Mouse (Mus musculus) forebrain, embryonic 14.5 days (tissue): ENCODE measurements around the gene Taf9. TPM values are rescaled to one million over a fixed set of nuclear protein-coding genes. Genes with fewer than 3 reads are reported as not detected.

Source experiments
- ATAC-seq: fragments of 200-750 bp; cut with Nextera tagmentation; 2 replicates; pipeline ENCODE4 v1.8.0; 2017; ENCODE audit warnings: mild to moderate bottlenecking, moderate library complexity
- DNase-seq: peaks from one replicate; pipeline ENCODE4 v3.0.0-alpha.2; 2015; ENCODE audit warnings: low spot score
- H3K27ac ChIP-seq: fragments of 300-500 bp; sonication (generic); 2 replicates; pipeline ENCODE4 v1.5.1; 2014; ENCODE audit warnings: low read depth, mild to moderate bottlenecking, control low read depth, low read length, moderate library complexity
- H3K27me3 ChIP-seq: fragments of 300-500 bp; sonication (generic); replicated peaks from 2 replicates; pipeline ENCODE4 v1.6.1; 2014; ENCODE audit warnings: low read length, control low read depth, mixed read lengths; ENCODE audit not compliant: control insufficient read depth, insufficient read depth
- H3K36me3 ChIP-seq: fragments of 300-500 bp; sonication (generic); 2 replicates; pipeline ENCODE4 v1.6.1; 2014; ENCODE audit warnings: low read length, control low read depth; ENCODE audit not compliant: control insufficient read depth, insufficient read depth
- H3K4me1 ChIP-seq: fragments of 300-500 bp; sonication (generic); 2 replicates; pipeline ENCODE4 v1.6.1; 2014; ENCODE audit warnings: antibody characterized with exemption, low read length, control low read depth; ENCODE audit not compliant: control insufficient read depth, insufficient read depth
- H3K4me2 ChIP-seq: fragments of 300-500 bp; sonication (generic); 2 replicates; pipeline ENCODE4 v1.6.1; 2014; ENCODE audit warnings: mild to moderate bottlenecking, control low read depth, low read length
- H3K4me3 ChIP-seq: fragments of 300-500 bp; sonication (generic); 2 replicates; pipeline ENCODE4 v1.5.1; 2014; ENCODE audit warnings: low read depth, low read length, control low read depth
- H3K9ac ChIP-seq: fragments of 300-500 bp; sonication (generic); 2 replicates; pipeline ENCODE4 v1.6.1; 2014; ENCODE audit warnings: mild to moderate bottlenecking, low read length, control low read depth, moderate library complexity
- H3K9me3 ChIP-seq: fragments of 300-500 bp; sonication (generic); replicated peaks from 2 replicates; pipeline ENCODE4 v1.6.1; 2016; ENCODE audit warnings: low read length, control low read depth, mixed read lengths; ENCODE audit not compliant: control insufficient read depth
- WGBS: fragments of 180-500 bp; shearing (Covaris S2); extraction: QIAGEN DNeasy Blood & Tissue Kit; methylation state at CpG from one replicate; pipeline ENCODE4 v1.1.7; 2014; 5-methylcytosine and 5-hydroxymethylcytosine counted together
- polyA plus RNA-seq: library from polyadenylated mRNA; unstranded; fragments of >200 nt; fragmentation: Nextera tagmentation; extraction: Ambion mirVana; gene quantifications from 2 replicates; pipeline ENCODE4 v1.2.1, GENCODE M21; 2014

The Taf9 gene
- polyA plus RNA-seq, 1 experiment from 2014 or later: 23.4 TPM

DNA sequence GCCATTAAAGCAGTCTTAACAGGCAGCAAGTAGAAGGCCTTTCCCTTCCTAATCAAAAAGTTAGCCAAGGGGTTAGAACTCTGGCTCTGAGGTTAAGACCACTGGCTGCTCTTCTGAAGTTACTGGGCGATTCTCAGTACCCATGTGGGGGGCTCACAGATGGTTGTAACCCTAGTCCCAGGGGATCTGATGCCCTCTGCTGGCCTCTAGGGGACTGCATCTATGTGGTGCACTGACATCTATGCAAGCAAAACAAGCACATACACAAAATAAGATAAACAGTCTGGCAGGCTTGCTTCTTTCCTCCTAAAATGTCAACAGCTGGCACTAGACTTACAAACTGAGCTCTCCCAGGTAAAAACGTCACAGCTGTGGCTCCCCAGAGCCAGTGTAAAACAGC is 38.5 kb upstream of the Taf9 start:
- Histone ChIP-seq H3K27me3 (peaks cover 4% of the 10 kb centered on the region), H3K9me3 (no peaks in the 10 kb centered on the region), H3K4me3 (no peak overlapping the region), H3K27ac (no peak overlapping the region), H3K4me2 (no peak overlapping the region), H3K36me3 (peaks cover 7% of the 10 kb centered on the region; the same call in 1 of the 2 replicates), H3K9ac (no peak overlapping the region), H3K4me1 (no peaks in the 10 kb centered on the region)
- ATAC-seq (no peak), DNase-seq (no peak)
- WGBS: 67% methylated on average over 2 of the region's 2 CpGs

GRCm38 (mm10) chr13:100616181-100617087 is 34.9 kb upstream of the Taf9 start, which contains the start of gene Marveld2:
TSS of gene Marveld2 (minus strand) at chr13:100616971.
- H3K4me2 ChIP-seq: peak within 1 kb of the TSS; percentile 92
- H3K4me3 ChIP-seq: peak within 1 kb of the TSS; percentile 45
- H3K9ac ChIP-seq: peak within 1 kb of the TSS; percentile 69
- H3K4me1 ChIP-seq: no peaks in the 10 kb centered on the region
- DNase-seq (peak; percentile 12), ATAC-seq (peak; percentile 56)
- 1% methylated on average over 68 of the region's 77 CpGs for WGBS
- H3K36me3 ChIP-seq: peaks cover 31% of the 10 kb centered on the region
- H3K9me3 ChIP-seq: no peaks in the 10 kb centered on the region
- no peak within 1 kb of the TSS for H3K27ac ChIP-seq
- peaks cover 4% of the 10 kb centered on the region for H3K27me3 ChIP-seq

GRCm38 (mm10) chr13:100617583-100617982 is 33.8 kb upstream of the Taf9 start:
- Histone ChIP-seq H3K27ac (no peak overlapping the region), H3K9me3 (no peaks in the 10 kb centered on the region), H3K4me3 (no peak overlapping the region), H3K9ac (no peak overlapping the region), H3K4me2 (no peak overlapping the region), H3K36me3 (peaks cover 43% of the 10 kb centered on the region), H3K4me1 (no peaks in the 10 kb centered on the region), H3K27me3 (peaks cover 4% of the 10 kb centered on the region)
- no peak for DNase-seq
- no peak for ATAC-seq
- WGBS: 85% methylated on average over 13 of the region's 13 CpGs

DNA sequence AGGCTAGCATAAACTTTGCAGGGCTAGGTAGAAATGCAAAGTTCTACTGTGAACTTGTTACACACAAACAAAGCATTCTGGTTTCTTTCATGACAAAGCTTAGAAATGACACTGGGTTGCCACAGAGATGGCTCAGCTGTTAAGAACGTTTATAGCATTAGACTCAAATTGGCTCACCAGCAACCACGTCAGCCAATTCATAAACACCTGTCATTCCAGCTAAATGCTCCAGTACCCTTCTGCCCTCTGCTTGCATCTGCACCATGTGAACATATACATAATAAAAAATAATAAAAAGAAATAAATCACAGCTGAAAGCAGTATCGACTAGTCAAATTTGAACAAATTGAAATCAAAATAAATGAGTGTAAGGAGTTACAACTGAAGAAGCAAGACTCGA is 29.1 kb upstream of the Taf9 start:
- no peak overlapping the region for H3K27ac ChIP-seq
- H3K4me3 ChIP-seq: no peak overlapping the region
- WGBS: 87% methylated on average over 4 of the region's 4 CpGs
- no peak overlapping the region for H3K9ac ChIP-seq
- no peaks in the 10 kb centered on the region for H3K4me1 ChIP-seq
- no peaks in the 10 kb centered on the region for H3K9me3 ChIP-seq
- H3K4me2 ChIP-seq: no peak overlapping the region
- no peaks in the 10 kb centered on the region; the same call in 1 of the 2 replicates for H3K27me3 ChIP-seq
- no peak for DNase-seq
- no peak for ATAC-seq
- peaks cover 77% of the 10 kb centered on the region for H3K36me3 ChIP-seq

DNA sequence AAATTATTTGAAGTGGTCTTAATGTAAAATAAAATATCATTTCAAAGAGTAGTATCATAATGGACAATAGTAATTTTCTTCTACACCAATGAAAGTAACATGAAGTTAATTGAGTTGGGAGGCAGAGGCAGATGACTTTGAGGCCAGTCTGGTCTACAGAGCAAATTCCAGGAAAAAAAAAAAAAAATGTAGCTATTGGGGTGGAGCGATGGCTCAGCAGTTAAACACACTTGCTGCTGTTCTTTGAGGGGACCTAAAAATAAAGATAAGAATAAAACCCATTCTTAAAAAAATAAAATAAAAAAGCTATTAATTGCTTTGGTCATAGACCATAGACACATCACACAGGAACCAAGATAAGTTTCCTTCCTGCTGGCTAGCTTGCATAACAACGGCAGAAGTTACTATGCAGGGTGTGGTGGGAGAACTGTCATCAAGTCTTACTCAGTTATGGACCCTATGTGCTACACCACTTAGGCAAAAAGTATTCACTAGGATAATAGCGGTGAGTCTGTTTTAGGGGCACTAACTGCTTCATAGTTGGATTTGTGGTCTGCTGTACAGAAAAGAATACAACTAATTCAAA is 17.2 kb upstream of the Taf9 start:
- H3K9ac ChIP-seq: no peak overlapping the region
- no peaks in the 10 kb centered on the region for H3K4me1 ChIP-seq
- no peak overlapping the region for H3K27ac ChIP-seq
- DNase-seq (no peak), ATAC-seq (no peak)
- no peaks in the 10 kb centered on the region for H3K27me3 ChIP-seq
- no peaks in the 10 kb centered on the region for H3K9me3 ChIP-seq
- 93% methylated on average over 3 of the region's 3 CpGs for WGBS
- no peak overlapping the region for H3K4me3 ChIP-seq
- no peak overlapping the region for H3K4me2 ChIP-seq
- peaks cover 73% of the 10 kb centered on the region for H3K36me3 ChIP-seq

DNA sequence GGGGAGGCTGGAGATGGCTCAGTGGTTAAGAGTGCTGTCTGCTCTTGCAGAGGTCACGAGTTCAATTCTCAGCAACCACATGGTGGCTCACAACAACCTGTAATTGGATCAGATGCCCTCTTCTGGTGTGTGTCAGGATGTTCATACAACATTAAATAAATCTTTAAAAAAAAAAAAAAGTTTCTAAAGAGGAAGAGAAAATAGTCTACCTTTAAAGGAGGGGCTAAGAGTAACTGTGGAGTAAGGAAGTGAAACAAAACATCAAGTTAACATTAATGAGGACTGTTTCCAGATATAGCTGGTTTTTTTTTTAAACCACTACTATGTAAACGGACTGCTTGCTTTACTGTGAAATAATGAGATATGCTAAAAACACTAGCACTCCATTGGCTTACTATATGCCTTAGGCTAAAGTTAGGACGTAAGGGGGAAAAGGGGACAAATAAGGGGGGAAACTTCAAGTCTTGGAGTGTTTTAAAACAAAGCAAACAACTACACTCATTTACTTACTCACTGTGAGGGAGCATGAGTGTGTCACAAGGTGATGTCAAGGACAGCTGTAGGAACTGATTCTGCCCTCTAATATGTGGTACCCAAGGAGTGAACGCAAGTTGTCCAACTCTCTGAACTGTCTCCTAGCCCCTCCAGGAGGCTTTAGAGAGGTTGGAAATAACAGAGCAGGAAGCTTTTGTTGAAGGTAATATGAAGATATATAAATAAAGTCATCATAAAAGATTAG is 8.7 kb upstream of the Taf9 start:
- WGBS: 90% methylated on average over 4 of the region's 4 CpGs
- H3K27me3 ChIP-seq: no peaks in the 10 kb centered on the region
- H3K4me2 ChIP-seq: no peak overlapping the region
- no peaks in the 10 kb centered on the region for H3K4me1 ChIP-seq
- no peak overlapping the region for H3K27ac ChIP-seq
- DNase-seq: no peak
- H3K9ac ChIP-seq: no peak overlapping the region
- no peak for ATAC-seq
- H3K9me3 ChIP-seq: no peaks in the 10 kb centered on the region
- H3K36me3 ChIP-seq: peaks cover 78% of the 10 kb centered on the region
- H3K4me3 ChIP-seq: no peak overlapping the region

GRCm38 (mm10) chr13:100648223-100648622 is 3.2 kb upstream of the Taf9 start:
- 94% methylated on average over 8 of the region's 8 CpGs for WGBS

GRCm38 (mm10) chr13:100650550-100651438 is 585 bp upstream of the Taf9 start, which contains the start of the genes Ak6 and Rad17:
TSS of gene Ak6 (plus strand) at chr13:100650979.
TSS of gene Rad17 (minus strand) at chr13:100651051.
- DNase-seq (peak; percentile 95), ATAC-seq (peak; percentile 99)
- Histone ChIP-seq H3K36me3 (peaks cover 19% of the 10 kb centered on the region; the same call in 1 of the 2 replicates), H3K4me2 (peak within 1 kb of the TSS; percentile 82), H3K9me3 (no peaks in the 10 kb centered on the region), H3K9ac (peak within 1 kb of the TSS; percentile 86), H3K4me1 (peaks cover 7% of the 10 kb centered on the region), H3K27ac (peak within 1 kb of the TSS; percentile 97), H3K27me3 (no peaks in the 10 kb centered on the region), H3K4me3 (peak within 1 kb of the TSS; percentile 91)
- under 1% methylated on average over 71 of the region's 73 CpGs for WGBS

More at GRCm38 (mm10) chr13:100648223-100648622, 3.2 kb upstream of the Taf9 start:
- Histone ChIP-seq H3K36me3 (peaks cover 42% of the 10 kb centered on the region), H3K9ac (no peak overlapping the region), H3K9me3 (no peaks in the 10 kb centered on the region), H3K4me2 (no peak overlapping the region), H3K4me1 (peaks cover 7% of the 10 kb centered on the region), H3K4me3 (no peak overlapping the region), H3K27me3 (no peaks in the 10 kb centered on the region), H3K27ac (no peak overlapping the region)
- DNase-seq: no peak
- no peak for ATAC-seq
